Mouse (Mus musculus) mature B cell (primary cell): ENCODE results near the gene Esrrg.

ENCODE experiments used
- in situ Hi-C: fragments of 300-500 bp; cut with MboI; formaldehyde crosslinking; loops from 2 replicates; pipeline ENCODE4 v1.14.3; 2019

Esrrg gene

DNA sequence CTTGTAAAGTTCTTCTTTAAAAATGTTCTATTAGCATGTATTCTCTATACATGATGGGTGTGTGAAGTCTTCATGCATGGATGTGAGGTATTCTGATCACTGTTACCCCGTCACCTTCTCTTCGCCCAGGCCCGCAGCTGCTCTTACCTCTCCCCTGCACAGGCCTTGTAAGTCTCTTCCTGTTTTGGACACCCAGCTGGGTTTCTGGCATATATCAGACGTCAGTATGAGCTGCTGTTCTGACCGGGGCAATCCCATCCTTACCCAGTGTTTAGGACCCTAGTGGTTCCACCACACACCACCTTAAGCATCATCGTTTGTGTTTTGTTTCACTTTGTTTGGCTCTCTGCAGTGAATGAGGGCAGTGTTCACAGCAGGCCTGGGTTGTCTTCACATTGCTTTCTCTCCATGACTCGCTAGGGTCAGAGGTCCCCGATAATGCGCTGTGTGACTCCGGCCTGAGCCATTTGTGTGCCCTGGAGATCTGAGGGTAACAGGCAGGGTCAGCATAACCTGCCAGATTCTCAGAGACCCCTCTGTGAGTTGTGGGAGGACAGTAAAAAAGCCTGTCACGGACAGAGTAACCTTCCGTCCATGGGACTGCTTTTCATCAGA, 471.8 kb downstream of the Esrrg start:
- in situ Hi-C loops = no loop called here

DNA sequence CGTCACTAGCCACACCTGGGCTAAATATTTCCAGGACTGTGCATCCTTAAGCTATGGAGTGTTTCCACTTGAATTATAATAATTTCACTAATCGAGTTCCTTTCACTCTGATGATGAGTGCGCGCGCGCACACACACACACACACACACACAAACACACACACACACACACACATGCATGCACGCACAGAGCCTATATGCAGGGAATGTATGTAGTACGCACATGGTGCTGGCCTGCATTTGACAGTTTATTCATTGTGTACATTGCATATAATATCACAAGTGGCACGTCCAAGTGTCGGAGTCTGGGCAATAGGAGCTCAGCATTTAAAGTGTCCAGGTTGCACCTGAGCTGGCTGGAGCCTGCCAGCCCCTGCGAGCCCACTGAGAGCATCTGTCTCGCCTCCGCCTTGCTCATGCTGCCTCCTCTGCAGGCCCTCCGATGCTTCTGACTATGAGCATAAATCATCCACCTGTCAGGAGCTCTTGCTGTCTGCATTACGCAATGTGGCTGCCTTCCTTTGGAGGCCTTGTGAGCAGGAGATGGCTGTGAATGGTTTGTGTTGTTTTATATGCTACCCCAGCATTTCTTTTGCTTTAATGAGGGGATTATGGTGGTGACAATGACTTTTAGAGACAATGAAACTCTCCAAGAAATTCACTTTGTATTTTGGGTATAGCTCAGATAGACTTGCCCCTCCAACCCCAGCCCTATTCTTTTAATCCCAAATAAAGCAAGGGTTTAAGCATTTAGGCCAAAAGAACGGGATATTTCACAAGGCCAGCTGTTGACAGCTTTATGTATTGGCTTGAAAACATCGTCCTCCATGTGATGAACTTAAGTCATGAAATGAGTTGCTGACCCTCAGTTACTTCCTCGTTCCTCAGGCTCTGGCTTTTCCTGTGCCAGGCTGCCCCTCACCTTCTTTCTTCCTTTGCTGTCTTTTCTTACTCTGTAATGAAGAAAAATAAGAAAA, 474.4 kb downstream of the Esrrg start:
- in situ Hi-C loops = no loop called here

DNA sequence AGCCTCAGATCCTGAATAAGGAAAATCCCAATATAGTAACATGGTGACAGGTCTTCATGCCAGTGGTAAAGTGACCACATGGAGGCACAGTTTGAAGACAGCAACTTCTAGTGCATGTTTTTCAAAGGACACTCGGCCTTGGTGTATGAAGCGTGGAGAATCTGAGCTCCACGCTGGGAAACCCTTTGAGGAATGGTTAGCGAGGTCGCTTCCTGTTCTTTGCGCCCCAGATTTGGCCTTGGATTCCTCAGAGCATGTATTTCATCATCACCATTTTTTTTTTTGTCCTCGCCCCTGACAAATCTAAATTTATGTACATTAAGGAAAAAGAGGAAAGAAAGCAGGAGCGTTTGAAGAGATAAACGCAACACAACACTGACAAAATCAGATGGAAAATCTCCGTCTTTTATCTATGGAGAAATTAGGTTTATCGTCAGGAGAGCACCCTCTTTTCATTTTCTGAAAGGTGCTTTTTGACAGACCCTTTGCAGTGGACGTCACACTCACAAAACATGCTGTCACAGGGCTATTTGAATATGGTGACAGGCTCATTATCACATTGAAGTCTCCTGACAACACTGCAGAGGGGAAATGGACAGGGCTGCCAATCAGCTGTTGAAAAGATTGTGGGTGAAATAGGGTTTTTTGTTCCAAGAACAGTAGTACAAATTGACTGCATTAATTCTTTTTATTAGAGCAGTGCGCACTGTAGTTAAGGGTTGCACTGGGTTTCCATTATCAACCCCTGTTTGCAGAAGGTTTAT, 476.7 kb downstream of the Esrrg start:
- in situ Hi-C loops = no loop called here

DNA sequence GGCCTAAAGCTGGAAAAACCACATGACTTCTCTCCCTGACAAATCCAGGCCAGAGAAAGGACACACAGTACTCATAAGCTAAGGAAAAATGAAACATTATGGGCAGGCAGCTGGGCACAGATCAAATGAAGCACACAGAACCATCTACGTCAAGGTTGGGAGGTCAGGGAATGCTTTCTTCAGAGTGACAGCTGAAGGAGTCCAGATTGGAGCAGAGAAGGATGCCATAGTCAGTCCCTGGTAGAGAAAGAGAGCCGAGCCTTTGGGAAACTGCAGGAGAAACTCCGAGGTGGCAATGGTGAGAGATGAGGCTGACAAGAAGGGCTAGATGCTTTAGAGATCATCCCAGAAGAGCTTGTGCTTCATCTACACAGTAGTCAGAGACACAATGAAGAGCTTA, 485.1 kb downstream of the Esrrg start:
- in situ Hi-C loops = no loop called here

DNA sequence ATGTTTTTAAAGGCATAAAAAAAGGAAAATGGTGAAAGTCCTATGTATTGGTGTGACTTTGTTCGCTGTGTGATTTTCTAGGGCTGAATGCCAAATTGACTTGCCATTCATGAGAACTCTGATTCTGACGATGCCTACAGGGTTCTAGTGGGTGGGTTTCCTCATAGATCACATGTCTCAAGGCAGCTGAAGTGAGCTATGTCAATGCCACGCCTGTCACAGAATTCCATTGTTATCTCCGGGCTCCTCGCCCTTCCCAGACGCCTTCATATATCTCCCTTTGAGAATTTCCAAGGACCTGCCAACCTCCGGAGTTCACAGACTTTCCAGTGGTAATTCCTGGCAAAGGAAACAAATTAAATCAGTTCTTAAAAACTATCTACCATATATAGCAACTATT, 493.2 kb downstream of the Esrrg start:
- in situ Hi-C loops = no loop called here

DNA sequence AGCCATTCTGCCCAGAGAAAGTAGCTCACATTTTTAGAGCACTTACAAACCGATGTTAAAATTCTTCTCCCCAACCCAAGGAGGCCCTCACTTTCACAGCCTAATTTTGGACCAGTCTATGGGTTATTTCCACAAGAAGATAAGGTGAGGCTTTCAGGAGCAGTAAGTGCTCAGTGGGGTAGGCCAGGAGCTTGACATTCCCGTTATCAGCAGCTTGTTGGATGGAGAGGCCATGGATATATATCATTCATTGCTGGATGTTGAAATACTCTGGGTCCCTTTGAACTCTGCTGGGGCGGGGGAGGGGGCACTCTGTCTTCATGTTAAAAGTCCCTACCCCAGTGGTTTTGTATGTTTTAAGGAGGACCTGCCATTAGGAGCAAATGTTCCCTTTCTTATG, 494.6 kb downstream of the Esrrg start:
- in situ Hi-C loops = no loop called here

DNA sequence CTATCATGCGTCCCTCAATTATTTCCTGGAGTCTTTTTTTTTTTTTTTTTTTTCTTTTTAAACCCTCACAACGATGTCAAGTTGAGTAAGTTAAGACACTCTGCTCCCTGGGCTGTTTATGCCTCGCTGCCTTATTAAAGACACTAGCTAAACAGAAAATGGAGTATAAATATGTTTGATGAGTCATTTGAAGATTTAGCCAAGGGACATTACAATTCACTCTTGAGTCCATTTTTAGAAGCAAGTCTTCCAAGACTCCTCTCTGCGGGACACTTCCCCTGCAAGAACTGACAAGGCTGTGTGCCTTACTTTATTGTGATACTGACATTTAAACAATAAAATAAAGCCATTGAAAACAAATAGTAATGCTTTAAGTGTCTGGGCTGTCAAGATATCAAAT, 496.9 kb downstream of the Esrrg start:
- in situ Hi-C loops = no loop called here

DNA sequence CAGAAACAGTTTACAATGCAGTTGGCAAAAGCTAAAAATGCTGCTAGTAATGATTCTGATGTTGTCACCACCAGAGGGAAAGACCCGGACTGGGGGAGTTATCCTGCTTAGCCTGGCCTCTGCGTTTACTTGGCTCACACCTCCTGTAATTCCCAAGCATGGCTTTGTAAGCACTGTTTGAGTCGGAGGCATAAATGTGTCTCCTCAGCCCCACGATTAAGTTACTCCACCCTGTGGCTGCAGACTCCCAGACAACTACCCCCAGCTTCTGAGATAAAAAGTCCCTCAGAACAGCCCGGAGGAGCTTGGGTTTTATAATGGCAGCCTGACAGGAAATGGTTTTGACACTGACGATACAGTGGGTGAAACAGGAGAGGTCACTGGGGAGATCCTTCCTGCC, 499.4 kb downstream of the Esrrg start:
- in situ Hi-C loops = no loop called here

DNA sequence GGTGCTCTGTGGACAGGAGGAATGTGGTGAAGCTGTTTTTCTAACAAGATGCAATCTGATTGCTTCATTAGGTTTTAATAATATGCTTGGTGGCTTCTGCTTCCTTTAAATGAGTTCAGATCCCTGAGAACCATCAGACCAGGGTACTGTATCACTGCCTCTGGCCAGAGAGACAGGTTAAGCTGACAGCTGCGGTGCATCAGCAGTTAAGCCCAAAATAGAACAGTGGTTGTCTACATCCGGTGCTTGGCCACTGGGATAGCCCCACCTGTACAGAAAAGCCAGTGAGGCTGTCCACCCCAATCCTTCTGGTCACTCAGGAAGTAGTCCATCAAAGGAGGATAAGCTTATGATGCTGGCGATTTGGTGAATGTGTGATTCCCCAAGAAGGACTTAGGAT, 503.0 kb downstream of the Esrrg start:
- in situ Hi-C loops = no loop called here

DNA sequence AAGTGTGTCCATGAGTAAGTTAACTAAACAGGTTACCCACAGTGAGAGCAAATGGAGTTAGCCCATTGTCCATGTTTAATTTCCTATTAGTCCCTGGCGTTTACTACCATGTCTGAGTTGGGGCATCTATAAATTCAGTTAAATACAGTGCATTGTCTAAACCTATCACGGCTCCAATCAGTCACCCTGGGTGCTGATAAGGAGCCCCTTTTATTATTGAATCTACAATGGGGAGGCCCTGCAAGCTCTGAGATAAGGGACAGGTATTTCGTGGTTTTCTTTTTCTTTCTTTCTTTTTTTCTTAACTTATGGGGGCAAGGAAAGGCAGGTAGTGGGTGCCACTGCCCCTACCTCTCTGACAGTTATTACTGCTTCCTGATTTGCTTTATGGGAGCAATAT, 504.6 kb downstream of the Esrrg start:
- in situ Hi-C loops = no loop called here

DNA sequence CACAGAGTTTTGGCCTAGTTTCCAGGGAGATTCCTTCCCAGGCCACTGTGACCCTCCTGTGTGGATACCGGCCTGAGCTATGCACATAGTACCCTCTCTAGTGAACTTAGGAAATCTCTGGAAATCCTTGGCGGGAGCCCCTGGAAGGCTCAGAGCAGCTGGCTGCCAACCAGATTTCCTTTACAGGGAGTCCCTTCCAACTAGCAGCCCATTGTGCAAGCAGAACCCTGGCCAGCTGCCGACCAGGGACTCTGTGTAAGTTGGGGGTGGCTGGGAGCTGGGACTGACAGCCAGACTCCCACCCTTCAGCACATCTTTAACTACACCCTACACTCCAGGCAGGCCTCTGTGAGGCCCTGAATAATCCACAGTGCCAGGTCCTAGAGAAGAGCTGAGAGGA, 509.5 kb downstream of the Esrrg start:
- in situ Hi-C loops = no loop called here

DNA sequence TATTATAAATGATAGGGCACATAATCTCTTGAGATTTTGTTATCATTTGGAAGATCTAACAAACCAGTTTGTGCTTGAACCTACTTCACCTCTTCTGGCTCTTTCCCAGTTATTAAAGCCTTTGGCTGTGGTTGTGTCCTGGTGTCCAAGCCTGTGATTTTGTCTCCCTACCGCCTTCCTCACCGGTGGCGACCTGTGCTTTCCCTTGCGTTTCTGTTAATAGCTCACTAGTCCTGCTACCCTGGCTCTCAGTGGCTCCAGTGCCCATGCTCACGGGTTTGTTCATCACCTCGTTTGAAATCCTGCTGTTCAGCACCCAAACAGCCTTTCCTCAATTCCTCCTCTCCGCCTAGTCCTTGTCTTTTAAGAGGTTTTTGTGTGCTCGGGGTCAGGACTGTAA, 511.2 kb downstream of the Esrrg start:
- in situ Hi-C loops = no loop called here

DNA sequence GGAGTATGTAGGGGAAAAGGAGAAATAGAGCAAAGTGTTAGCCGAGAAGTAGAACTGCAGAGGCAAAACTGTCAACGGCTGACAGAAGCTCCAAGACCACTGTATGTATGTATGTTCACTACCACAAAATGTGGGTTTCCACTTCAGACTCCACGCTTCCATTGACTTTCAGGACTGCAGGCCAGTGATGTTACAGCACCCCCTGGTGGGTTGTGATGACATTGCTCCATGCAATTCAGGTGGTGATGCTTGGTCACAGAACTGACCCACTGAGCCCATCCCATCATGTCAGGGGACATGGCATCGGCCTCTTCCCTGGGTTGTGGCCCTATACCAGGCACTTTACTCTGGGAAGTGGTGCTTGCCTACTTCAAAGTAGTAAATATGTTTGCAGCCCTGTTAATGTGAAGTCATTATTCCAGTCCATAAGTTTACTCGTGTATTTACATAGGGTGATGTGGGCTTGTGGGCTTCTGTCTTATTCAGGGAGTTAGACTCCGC, 517.0 kb downstream of the Esrrg start:
- in situ Hi-C loops = no loop called here

DNA sequence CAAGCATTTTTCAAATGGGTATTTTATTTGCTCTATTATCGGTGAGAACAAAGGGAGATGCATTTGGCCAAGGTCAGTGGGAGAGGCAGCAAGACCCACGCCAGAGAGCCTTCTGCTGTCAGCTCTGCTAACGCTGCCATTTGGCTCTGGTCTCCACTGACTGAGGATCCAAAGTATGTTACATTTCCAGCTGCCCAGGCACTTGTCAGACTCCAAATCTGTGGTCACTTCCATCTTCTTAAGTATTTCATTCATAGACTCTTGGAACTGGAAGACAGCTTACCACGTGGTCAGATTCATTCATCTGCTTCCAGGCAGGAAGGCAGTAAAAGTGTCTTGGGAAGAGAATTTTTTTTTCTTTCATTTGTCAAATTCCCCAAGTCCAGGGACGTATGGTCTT, 527.5 kb downstream of the Esrrg start:
- in situ Hi-C loops = no loop called here

DNA sequence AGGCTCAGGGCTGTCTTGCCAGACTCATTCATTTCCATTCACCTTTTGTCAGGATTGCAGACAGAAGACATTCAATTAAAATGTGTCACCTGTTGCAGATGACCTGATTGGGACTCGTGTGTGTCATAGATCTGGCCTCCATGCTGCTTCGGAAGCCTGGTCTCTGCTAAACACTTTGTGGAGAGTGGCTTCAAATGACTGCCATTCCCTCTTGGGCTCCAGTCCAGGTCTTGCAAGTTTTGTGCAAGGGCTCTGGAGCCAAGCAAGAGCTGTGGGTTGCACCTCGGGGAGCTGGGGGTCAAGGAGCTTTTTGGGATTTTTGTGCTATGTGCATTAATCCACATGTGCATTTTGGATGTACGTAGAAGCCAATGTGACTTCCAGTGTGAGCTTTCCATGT, 530.9 kb downstream of the Esrrg start:
- in situ Hi-C loops = no loop called here

DNA sequence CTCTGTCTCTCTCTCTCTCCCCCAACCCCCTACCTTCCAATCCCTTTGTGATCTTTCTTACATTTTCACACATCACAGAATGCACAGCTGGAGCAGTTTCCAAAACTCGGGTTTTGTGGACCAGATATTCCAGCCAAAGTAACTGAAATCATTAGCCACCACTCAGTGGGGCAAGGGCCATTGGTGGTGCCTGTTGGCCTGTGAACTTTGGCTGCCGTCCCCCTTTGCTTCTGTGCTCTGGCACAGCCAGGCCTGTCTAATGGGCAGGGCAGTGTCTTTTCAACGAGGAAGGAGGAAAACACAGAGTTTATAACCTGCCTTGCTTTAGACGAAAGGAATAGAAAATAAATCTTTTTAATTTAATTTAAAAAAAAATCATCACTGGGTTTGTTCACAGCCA, 531.6 kb downstream of the Esrrg start:
- in situ Hi-C loops = no loop called here

DNA sequence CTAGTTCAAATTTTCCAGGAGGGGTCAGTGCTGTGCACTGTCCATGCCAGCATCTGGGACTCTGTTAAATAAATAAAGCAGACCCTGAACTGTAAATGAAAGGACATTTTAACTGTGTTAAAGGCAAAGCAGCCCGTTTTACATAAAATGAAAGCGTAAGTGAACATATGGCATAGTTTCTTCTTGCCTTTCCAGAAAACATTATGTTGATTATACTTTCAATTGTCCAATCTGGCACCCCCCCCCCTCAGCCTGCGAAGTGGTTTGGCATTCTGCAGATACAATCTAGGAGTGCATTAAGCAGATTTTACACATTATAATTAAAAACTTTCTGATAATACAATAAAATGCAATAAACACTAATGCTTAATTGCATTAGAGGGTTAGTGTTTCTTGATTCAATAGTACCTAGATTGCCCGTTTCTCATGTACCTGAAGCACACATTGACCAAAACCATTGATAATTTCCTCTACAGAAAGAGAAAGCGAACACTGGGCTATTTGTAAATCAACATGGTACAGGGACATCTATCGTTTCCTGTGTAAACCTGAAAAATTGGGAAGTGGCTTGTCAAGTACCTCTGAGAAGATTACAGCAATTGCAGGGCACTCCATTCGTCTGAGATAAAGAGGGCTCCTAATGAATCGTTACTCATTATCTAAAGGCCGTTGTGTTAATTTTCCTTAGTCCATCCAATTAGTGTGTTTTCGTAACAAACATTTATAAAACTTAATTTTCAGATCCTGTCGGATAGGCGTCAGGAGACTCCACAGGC, 539.0 kb downstream of the Esrrg start:
- in situ Hi-C loops = no loop called here

DNA sequence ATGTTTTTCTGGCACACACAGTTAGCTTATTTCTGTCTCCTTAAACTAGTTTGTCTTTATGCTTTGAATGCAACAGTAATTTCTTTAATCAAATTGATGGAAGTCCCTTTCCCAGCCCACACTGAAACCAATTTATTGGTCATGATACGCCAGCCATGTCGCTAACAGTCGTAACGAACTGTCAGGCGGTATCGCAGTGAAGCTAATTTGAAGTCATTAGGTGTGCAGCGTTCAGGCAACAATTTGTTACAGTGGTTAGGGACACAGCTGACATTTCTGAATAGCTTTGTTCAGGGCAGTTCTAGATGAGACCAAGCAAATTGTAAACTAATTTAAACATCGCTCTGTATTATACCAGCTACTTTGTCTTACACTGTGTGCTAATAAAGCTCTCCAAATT, 542.5 kb downstream of the Esrrg start:
- in situ Hi-C loops = no loop called here

DNA sequence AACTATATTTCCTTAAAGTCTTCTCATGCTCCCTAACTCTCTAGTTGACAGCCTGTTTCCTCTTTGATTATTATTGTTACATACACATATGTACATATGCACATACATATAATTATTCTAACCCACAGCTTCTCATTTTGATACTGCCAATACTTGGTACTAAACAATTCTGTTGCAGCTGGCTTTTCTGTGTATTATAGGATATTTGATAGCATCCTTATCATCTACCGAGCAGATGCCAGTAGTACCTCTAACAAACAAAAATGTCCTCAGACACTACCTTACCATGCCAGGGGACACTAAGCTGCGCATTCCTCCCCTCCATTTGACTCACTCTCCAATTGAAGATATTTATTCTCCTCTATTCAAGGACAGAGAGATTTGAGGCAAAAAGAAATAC, 543.4 kb downstream of the Esrrg start:
- in situ Hi-C loops = no loop called here

DNA sequence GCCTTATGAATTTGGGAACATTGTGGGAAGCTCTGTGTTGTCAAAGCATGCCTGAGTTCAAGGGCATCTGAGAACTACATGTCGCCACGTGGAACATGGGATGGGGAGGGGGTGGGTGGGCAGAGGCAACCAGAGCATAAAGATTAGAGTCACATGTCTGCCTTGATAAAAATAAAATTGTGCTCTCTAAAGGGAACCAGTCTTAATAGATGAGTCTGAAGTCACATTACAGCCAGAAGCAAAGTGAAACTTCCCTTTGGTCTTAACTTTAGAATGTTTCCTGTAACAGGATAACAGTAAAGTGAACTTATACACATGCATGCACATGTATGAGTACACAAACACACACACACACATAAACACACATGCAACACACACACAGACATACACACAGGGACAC, 545.1 kb downstream of the Esrrg start:
- in situ Hi-C loops = no loop called here

DNA sequence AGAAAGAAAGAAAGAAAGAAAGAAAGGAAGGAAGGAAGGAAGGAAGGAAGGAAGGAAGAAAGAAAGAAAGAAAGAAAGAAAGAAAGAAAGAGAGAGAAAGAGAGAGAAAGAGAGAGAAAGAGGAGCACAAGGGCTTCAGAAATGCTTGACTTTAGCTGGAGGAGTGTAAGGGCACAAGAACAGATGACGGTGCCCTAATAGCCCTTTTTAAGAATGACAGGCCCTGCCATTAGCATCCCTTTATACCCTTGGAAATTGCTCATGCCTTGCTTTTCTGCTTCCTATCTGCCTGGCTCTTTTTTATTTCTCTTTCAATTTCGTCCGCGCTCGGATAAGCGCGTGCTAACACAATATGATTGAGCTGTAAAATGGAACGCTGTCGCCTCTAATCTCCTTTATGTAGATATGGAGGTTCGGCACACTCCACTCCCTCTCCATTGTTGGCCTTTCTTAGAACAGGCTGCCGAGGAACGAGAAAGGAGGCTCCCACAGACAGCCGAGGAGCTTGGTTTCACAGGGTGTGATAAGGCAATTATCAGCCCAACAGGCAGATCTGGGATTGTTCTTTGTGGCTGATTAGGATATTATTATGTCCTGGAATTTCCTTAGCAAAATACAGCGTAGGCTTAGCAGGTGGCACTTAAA, 546.0 kb downstream of the Esrrg start:
- in situ Hi-C loops = no loop called here
